Mouse (Mus musculus) CH12.LX (cell line): ENCODE measurements around the gene Rpp30.

Experiments used
- MYC ChIP-seq: IDR thresholded peaks from 2 replicates; pipeline ENCODE4 v1.6.1; 2011; ENCODE audit warnings: low read depth, mild to moderate bottlenecking, improper control_type of control experiment, low read length
- NELFE ChIP-seq: IDR thresholded peaks from 2 replicates; pipeline ENCODE4 v1.6.1; 2011; ENCODE audit warnings: low read depth, low read length, improper control_type of control experiment
- POLR2A ChIP-seq: IDR thresholded peaks from 2 replicates; pipeline ENCODE4 v1.6.1; 2011; ENCODE audit warnings: low read depth, mild to moderate bottlenecking, improper control_type of control experiment, low read length

GRCm38 (mm10) chr19:36098265-36098664 lies 14.7 kb downstream of the Rpp30 start:
- no peak for TF ChIP-seq NELFE
- TF ChIP-seq POLR2A: no peak
- TF ChIP-seq MYC: no peak
